Mouse (Mus musculus): ENCODE measurements around the gene Ssbp2. TPM values are rescaled to one million over a fixed set of nuclear protein-coding genes. Genes with fewer than 3 reads are reported as not detected.

Gene Ssbp2
- 137 TPM for polyA plus RNA-seq (2017; shearing (Covaris generic))

DNA sequence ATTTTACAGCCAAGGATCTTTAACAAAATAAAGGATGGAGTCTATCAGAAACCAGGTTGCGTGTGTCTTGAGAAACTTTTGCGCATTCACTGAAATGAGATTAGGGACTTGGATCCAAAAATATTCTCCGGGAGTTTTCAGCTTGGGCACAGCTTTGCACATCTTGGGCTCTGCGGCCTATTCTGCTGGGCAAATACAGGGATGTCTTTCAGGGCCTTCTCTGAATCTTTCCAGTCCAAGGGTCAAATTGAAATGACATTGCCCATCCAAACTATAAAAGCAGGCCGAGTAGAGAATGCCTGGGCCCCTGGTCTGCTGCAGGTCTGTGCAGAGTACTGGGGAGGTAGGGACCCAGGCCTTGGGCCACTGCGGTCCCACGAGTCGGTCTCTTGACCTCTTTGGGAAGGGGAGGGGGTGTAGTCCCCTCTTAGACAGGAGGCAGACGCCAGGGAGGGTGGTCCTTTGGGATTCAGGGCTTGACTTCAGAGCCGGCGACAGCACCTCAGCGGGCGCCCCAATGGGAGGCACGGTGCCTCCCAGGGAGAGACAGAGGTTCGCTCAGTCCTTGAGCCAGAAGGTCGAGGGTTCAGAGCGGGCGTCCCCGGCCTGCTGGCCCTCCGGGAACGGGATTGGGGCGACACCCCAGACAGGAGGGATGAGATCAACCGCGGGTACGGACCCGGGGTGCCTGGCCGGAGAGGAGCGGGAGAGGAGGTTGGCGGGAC lies at the start of gene Ssbp2:
Gene Ssbp2 (plus strand): TSS at position 388 of the 725 bp plus-strand sequence.

GRCm38 (mm10) chr13:91741280-91742047 lies 281.4 kb downstream of the Ssbp2 start, which contains the start of gene Acot12:
Gene Acot12, plus strand, starts transcription at chr13:91741512.

Other genes with a start within 250 kb of the Ssbp2 start
- 19.6 TPM for gene Atg10, start 236.3 kb upstream of the Ssbp2 start, polyA plus RNA-seq (2017; shearing (Covaris generic))